Mouse (Mus musculus) stomach, postnatal 0 days (tissue): ENCODE results near the gene Ncaph2.

ENCODE experiments used
- CTCF ChIP-seq: IDR thresholded peaks from 2 replicates; pipeline ENCODE4 v1.5.1; 2016; ENCODE audit warnings: antibody characterized with exemption, low read depth, mild to moderate bottlenecking, moderate library complexity
- EP300 ChIP-seq: optimal IDR thresholded peaks from 2 replicates; pipeline ENCODE3; 2016; ENCODE audit warnings: antibody characterized with exemption

GRCm38 (mm10) chr15:89352795-89353194 is 2.7 kb upstream of the Ncaph2 start:
- no peak for TF ChIP-seq CTCF
- TF ChIP-seq EP300 = no peak
